Mouse (Mus musculus) layer of hippocampus, postnatal 14 days (tissue): Measurements from ENCODE around the gene Prkag1. TPM values are rescaled to one million over a fixed set of nuclear protein-coding genes. Genes with fewer than 3 reads are reported as not detected.

ENCODE experiments used
- DNase-seq, 2 experiments: peaks; one replicate each; pipeline ENCODE4 v3.0.0; 2021 to 2022; ENCODE audit warnings: low spot score in 2 of 2, mixed read lengths in 1 of 2
- total RNA-seq, 2 experiments: library from RNA; stranded (reverse); gene quantifications; 2 replicates each; pipeline ENCODE4 v1.2.3; 2021

The Prkag1 gene
- total RNA-seq, 2 experiments from 2014 or later, result 44.5 to 46.2 TPM

DNA sequence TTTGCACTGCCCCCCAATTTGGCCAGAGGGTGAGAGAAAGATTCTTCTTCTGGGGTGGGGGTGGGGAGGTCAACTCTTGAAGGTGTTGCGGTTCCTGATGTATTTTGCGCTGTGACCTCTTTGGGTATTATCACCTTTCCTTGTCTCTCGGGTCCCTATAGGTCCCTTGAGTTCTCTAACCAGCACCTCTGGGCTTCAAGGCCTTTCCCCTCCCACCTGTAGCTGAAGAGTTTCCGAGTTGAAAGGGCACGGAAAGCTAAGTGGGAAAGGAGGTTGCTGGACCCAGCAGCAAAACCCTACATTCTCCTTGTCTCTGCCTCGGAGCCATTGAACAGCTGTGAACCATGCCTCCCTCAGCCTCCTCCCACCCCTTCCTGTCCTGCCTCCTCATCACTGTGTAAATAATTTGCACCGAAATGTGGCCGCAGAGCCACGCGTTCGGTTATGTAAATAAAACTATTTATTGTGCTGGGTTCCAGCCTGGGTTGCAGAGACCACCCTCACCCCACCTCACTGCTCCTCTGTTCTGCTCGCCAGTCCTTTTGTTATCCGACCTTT, 38.1 kb downstream of the Prkag1 start:
- no peak for DNase-seq

GRCm38 (mm10) chr15:98792233-98793020, 38.9 kb downstream of the Prkag1 start:
- DNase-seq, result no peak

DNA sequence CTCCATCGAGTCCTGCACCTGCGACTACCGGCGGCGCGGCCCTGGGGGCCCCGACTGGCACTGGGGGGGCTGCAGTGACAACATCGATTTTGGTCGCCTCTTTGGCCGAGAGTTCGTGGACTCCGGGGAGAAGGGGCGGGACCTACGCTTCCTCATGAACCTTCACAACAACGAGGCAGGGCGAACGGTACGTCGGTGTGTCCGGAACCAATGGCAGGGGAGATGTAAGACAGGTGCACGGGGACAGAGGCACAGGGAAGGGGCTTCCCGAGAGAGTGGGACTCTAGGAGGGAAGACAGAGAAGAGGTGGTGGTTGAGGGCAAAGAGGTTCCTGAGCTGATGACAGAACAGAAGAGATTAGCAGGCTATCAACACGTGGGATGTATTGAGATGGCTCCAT, 39.5 kb downstream of the Prkag1 start:
- no peak for DNase-seq

GRCm38 (mm10) chr15:98791221-98791620, 40.1 kb downstream of the Prkag1 start:
- no peak for DNase-seq

- DNase-seq, result no peak
These were observed 40.6 kb downstream of the Prkag1 start for GRCm38 (mm10) chr15:98790761-98791160.

DNA sequence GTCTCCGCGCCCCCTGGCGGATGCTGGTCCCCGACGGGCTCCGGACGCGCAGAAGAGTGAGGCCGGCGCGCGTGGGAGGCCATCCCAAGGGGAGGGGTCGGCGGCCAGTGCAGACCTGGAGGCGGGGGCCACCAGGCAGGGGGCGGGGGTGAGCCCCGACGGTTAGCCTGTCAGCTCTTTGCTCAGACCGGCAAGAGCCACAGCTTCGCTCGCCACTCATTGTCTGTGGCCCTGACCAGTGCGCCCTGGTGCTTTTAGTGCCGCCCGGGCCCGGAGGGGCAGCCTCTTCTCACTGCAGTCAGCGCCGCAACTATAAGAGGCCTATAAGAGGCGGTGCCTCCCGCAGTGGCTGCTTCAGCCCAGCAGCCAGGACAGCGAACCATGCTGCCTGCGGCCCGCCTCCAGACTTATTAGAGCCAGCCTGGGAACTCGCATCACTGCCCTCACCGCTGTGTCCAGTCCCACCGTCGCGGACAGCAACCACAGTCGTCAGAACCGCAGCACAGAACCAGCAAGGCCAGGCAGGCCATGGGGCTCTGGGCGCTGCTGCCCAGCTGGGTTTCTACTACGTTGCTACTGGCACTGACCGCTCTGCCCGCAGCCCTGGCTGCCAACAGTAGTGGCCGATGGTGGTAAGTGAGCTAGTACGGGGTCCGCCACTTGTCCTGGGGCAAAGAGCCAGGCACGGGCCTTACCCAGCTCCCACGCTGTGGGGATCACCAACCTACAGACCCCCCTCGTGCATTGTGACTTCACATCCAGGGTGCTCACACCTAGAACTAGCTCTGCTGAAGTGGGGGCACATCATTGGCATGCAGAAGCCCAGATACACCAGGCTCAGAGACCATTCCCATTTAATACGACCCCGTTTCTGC, 41.4 kb downstream of the Prkag1 start, which contains the start of gene Wnt1:
Gene Wnt1 (plus strand): TSS at position 197 of the 875 bp plus-strand sequence.
- no peak for DNase-seq

GRCm38 (mm10) chr15:98788972-98789660, 42.2 kb downstream of the Prkag1 start:
- DNase-seq, result no peak

GRCm38 (mm10) chr15:98787930-98788329, 43.4 kb downstream of the Prkag1 start:
- no peak for DNase-seq

- no peak for DNase-seq
These were observed 45.6 kb downstream of the Prkag1 start for GRCm38 (mm10) chr15:98785744-98786143.

GRCm38 (mm10) chr15:98781166-98781565, 50.2 kb downstream of the Prkag1 start:
- DNase-seq, result no peak

DNA sequence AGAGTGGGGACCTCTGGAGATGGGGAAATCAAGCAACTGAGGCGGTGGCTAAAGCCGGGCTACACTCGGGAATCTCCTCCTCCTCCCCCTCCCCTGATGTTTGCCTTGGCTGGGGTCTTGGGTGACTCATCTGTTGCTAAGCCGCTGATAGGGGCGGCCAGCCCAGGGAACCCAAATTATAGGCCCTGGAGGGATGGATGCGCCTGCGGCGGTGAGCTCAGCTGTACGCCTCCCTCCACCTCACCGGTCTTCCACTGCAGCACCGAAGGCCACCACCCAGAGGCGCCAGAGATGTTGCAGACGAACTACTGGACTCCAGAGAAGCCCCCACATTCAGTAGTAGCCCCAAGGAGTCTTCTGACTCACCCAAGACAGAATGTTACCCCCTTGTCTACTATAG, 50.7 kb downstream of the Prkag1 start:
- no peak for DNase-seq

DNA sequence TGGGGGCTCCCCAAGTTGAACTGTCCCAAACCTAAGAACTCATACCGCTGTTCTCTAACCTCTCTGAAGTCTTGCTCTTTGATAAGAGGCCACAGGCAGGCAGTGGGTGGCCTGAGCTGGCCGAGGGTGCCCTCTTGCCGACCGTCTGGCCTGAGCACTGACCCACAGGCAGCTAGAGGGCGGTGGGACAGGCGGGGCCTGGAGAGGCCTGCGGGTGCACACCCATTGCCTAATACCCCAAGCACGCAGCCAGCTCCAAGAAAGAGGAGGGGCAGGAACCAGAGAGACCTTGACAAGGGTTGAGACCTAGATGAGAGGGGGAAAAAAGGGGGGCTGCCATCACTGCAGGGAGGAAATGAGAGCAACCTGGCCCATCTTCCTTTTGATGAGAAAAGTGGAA, 51.2 kb downstream of the Prkag1 start:
- DNase-seq, result no peak

DNA sequence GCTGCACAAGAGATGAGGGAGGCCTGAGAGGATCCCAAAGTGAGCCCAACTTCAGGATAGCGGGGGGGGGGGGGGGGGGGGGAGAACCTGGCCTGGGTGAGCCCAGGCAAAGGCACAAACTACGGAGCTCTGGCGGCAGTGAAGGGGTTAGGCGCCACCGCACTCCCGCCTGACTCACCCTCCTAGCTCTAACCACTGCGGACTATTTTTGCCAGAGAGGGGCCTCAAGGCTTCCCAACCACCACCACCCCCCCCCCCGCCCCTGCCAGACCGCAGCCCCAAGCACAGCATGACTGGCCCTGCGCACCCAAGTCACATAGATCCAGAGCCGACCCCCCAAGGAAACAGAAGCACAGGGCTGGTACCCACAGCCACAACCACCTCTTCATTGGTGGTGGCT, 52.5 kb downstream of the Prkag1 start:
- no peak for DNase-seq

GRCm38 (mm10) chr15:98778191-98778770, 53.0 kb downstream of the Prkag1 start:
- no peak for DNase-seq

DNA sequence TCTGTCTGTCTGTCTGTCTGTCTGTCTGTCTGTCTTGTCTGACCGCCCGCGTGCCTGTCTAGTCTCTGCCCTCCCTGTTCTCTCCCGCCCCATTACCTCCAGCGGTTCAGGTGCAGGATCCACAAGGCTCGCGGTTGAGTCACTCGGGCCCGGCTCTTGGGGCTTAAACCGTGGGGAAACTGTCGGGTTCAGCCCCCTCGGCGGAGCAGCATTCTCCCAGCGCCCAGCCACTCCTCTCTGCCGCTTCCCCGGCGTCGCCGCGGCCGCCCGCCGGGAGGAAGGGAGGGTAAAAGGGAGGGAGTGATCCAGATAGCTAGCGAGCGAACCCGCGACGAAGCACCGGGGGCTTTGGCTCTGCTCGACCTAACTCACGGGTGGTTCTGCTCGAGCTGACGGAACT, 53.6 kb downstream of the Prkag1 start, which contains the start of gene Wnt10b:
Gene Wnt10b (minus strand): TSS at position 389 of the 400 bp plus-strand sequence.
- DNase-seq, result no peak

DNA sequence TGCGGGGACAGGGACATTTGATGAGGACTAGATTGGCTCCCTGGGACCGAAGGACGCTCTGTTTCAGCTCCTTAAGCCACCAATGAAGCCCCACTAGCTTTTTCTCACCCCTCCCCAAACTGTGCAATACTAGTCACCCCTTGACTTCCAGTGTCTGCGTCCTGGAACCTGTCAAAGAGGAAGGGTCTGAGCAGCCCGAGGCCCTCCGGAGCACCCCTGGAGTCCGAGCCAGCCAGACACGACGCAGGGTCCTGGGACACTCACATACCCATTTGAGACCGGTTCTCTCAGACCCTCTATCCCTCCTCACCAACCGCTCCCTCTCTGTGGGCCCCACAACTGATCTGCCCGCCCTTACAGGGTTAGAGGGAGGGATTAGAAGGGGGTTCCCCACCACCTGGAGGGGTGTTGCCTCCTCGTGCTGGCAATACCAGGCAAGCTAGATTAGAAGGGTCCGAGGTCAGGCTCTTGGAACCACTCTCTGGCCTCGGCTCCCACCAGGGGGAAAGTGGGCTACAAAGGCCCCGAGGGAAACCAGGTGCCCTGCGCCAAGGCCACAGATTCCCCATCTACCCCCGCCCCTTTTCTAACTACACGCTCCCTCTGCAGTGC, 54.2 kb downstream of the Prkag1 start:
- no peak for DNase-seq

DNA sequence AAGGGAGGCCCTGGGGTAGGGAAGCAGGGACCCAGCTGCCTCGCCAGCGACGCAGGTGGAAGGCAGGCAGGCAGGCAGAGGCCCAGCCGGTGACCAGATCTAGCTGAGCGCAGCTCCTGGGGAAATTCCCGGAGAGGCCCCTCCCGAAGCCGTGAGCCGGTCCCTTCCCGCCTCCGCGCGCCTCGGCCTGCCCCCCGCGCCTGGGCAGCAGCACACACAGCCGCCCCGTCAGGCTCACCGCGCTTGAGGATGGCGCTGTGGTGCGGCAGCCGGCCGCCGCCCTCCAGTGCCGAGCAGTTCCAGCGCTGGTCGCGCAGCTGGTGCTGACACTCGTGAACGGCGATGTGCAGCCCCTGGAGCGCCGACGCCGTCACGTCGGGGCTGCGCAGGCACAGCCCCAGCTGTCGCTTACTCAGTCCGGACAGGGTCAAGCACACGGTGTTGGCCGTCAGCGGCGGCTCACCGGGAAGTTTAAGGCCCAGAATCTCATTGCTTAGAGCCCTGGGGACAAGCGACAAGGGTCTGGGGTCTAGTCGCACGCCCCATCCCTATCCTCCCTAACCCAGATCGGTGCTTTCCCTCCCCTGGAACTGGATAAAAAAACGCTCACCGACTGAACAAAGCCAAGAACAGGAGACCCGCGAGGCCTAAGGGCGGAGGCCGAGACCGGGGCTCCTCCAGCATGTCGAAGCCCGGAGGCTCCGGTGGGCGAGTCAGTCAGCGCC, 54.9 kb downstream of the Prkag1 start:
- DNase-seq, result no peak

DNA sequence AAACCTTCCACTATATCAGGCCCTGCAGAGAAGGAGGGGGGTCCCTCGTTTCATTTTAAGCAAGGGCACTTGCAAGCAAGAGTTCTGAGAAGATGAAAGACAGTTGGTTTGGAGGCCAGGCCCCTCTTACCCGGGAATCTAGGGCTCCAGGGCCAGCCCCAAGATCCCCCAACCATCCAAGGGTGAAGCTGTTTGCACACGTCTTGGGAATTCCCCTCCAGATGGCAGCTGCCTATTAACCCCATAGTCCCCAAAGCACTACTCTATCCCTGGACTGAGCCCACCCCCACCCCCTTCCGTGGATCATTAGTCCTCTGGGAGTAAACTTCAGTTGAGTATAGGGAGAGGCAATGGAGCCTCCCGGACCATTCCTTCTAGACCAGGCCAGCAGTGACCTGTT, 55.8 kb downstream of the Prkag1 start:
- DNase-seq, result no peak

DNA sequence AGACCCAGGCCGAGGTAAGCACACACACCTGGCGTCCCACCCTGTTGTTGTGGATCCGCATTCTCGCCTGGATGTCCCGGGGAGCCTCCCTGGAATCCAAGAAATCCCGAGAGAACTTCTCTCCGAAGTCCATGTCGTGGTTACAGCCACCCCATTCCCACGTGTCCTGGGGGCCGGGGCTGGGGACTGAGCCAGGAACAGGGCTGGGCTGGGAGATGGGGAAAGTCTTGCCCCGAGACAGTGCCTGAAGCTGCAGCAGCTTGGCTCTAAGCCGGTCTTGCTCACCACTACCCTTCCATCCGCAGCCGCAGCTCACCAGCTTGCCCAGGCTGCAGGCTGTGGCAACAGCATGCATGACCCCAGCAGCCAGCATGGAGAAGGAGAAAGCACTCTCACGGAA, 57.2 kb downstream of the Prkag1 start:
- no peak for DNase-seq
